Mouse (Mus musculus) right cerebral cortex, postnatal 25 days (tissue): ENCODE measurements around the gene Agpat4.
"Not testable (repeated sequence)": the region's sequence is repeated elsewhere in the genome, so short reads cannot be mapped to it uniquely, and the experiment has no call there.

Experiments
- DNase-seq: peaks from one replicate; pipeline ENCODE4 v3.0.0; 2022

The Agpat4 gene

GRCm38 (mm10) chr17:12118561-12118925 lies at the start of gene Agpat4:
Gene Agpat4, plus strand, starts transcription at chr17:12118704.
- peak; percentile 21 for DNase-seq

GRCm38 (mm10) chr17:12076816-12077215 lies 41.7 kb upstream of the Agpat4 start:
- no peak for DNase-seq

GRCm38 (mm10) chr17:12080656-12081495 lies 37.6 kb upstream of the Agpat4 start:
- DNase-seq, result no peak

GRCm38 (mm10) chr17:12082201-12082600 lies 36.3 kb upstream of the Agpat4 start:
- DNase-seq, result no peak

- no peak for DNase-seq
Measured at GRCm38 (mm10) chr17:12090261-12090927, 28.1 kb upstream of the Agpat4 start.

- no peak for DNase-seq
Measured at GRCm38 (mm10) chr17:12092901-12093564, 25.5 kb upstream of the Agpat4 start.

GRCm38 (mm10) chr17:12094016-12094415 lies 24.5 kb upstream of the Agpat4 start:
- no peak for DNase-seq

- no peak for DNase-seq
Measured at GRCm38 (mm10) chr17:12094827-12095590, 23.5 kb upstream of the Agpat4 start.

GRCm38 (mm10) chr17:12099415-12099814 lies 19.1 kb upstream of the Agpat4 start:
- no peak for DNase-seq

GRCm38 (mm10) chr17:12102326-12102725 lies 16.2 kb upstream of the Agpat4 start:
- DNase-seq, result no peak

- DNase-seq, result no peak
Measured at GRCm38 (mm10) chr17:12103781-12104180, 14.7 kb upstream of the Agpat4 start.

GRCm38 (mm10) chr17:12104245-12104644 lies 14.3 kb upstream of the Agpat4 start:
- no peak for DNase-seq

GRCm38 (mm10) chr17:12104690-12105089 lies 13.8 kb upstream of the Agpat4 start:
- no peak for DNase-seq

- no peak for DNase-seq
Measured at GRCm38 (mm10) chr17:12106255-12106654, 12.2 kb upstream of the Agpat4 start.

GRCm38 (mm10) chr17:12113626-12114025 lies 4.9 kb upstream of the Agpat4 start:
- no peak for DNase-seq

- DNase-seq, result no peak
Measured at GRCm38 (mm10) chr17:12115086-12115485, 3.4 kb upstream of the Agpat4 start.

GRCm38 (mm10) chr17:12118131-12118530 lies 373 bp upstream of the Agpat4 start:
- DNase-seq, result no peak

GRCm38 (mm10) chr17:12118926-12119641 lies 580 bp downstream of the Agpat4 start:
- DNase-seq, result peak; percentile 79

GRCm38 (mm10) chr17:12119675-12120074 lies 1.2 kb downstream of the Agpat4 start:
- peak; percentile 35 for DNase-seq

- no peak for DNase-seq
Measured at GRCm38 (mm10) chr17:12120268-12120667, 1.8 kb downstream of the Agpat4 start.

- DNase-seq, result no peak
Measured at GRCm38 (mm10) chr17:12121226-12121794, 2.8 kb downstream of the Agpat4 start.

GRCm38 (mm10) chr17:12122262-12122661 lies 3.8 kb downstream of the Agpat4 start:
- not testable (repeated sequence) for DNase-seq
